Mouse (Mus musculus) urinary bladder, postnatal 4 days (tissue): ENCODE data around the gene Pikfyve.
"Not testable (repeated sequence)": the region's sequence is repeated elsewhere in the genome, so short reads cannot be mapped to it uniquely, and the experiment has no call there.

Experiments used
- DNase-seq, 2 experiments: peaks; one replicate each; pipeline ENCODE4 v3.0.0; 2021 to 2022; ENCODE audit warnings: low spot score in 2 of 2

Pikfyve gene

DNA sequence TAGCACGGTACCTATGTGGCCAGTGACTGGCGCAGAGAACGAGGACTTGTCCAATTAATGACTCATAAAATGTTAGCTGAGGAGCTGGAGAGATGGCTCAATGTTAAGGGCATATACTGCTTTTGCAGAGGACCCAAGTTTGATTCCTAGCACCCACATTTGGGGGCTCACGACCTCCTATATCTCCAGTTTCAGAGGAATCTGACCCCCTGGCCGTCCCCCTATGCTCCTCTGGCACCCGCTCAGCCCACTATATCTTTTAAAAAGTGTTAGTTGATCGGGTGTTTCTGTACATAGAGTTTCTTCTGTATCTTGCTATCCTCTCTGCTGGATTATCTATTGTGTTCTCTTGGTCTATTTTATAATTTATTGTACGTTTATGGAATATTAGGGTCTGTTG is 1.5 kb upstream of the Pikfyve start:
- DNase-seq: no peak

DNA sequence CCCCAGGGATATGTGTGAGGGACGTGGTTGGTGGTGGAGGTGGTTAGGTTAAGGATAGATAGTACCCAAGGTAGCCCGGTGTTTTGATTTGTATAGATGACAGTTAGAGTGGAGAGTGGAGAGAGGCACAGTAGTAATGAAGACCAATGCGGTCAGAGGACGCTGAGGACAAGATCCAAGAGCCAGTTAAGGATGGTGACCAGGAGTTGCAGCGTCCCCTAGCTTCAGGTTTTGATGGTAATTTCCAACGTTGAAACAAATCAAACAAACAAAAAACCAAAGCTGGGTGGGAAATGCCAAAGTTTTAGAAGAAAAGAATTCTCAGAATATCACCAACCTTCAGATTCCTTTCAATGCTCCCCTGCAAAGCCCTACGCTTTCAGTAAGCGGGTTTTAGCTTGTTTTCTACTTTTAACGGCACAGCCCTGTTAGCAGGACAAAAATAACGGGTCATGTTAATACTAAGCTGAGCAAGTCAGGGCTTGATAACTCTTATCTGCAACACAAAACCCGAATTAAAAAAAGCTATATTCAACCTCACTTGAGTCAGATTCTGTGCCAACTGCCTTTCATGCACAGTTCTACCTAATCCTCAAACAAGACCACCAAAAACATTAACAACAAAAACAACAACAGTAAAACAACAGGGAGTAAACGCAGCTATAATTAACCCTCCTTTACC is 818 bp upstream of the Pikfyve start:
- no peak for DNase-seq

DNA sequence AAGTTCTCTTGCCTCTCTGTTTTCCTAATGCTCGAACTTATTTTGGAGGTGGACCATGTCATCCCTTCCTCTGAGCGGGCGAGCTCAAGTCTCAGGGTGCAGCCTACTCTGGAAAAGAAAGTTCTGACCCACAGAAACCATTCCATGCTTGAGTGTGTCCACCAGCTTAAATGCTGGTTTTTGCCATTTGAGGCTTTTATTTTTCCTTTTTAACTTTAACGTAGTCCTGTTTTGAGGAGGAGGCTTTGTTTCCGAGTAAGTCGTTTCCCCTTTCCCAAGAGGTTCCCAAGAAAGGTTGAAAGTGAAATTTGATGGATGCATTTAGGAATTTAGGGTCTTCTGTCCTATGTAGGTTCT is 569 bp downstream of the Pikfyve start:
- no peak for DNase-seq

DNA sequence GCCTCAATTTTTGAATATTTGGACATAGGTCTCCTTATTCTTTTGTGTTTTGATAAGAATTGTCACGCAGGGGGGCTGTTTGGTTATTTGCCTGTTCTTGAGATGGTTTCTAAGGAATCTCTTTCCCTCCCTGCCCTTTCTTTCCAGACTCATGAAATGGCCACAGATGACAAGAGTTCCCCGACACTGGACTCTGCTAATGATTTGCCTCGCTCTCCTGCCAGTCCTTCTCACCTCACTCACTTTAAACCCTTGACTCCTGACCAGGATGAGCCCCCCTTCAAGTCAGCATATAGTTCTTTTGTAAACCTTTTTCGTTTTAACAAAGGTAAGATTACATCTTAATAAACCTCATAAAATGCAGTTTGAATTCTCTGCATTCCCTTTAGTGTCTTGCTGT is 3.7 kb downstream of the Pikfyve start:
- no peak for DNase-seq

DNA sequence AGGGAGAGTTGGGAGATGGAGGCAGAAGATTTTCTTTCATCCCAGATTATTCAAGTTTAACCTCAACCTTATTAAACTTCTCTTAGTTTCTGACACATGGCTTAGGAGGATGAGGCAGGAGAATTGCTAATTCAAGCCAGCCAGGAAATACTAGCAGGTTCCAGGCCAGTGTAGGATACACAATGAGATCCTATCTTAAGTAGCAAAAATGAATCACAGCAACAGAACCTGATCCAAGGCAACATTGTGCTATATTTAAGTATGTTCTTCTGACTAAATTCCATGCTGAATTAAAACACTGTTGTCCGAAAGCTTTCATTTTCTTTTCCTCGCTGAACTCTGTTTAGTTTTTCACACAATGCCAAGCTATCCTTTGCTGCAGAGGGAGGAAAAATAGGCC is 6.7 kb downstream of the Pikfyve start:
- DNase-seq: no peak

DNA sequence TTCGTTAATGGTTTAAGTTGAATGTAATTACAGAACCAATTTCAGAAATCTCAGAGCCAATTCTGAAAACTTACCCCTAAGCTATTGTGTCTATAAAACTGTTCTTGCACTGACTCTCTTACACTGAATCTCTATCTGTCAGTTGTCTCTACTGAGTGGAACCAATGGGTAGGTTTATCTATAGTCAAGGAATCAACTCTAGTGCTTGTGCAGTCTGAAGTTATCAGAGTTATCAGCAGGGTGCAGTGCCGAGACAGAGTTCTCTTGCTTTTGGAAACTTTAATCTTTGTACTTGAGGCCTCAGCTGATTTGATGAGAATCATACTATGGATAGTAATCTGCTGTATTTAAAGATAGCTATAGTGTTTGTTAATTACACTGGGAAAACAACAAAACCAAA is 11.9 kb downstream of the Pikfyve start:
- no peak for DNase-seq

DNA sequence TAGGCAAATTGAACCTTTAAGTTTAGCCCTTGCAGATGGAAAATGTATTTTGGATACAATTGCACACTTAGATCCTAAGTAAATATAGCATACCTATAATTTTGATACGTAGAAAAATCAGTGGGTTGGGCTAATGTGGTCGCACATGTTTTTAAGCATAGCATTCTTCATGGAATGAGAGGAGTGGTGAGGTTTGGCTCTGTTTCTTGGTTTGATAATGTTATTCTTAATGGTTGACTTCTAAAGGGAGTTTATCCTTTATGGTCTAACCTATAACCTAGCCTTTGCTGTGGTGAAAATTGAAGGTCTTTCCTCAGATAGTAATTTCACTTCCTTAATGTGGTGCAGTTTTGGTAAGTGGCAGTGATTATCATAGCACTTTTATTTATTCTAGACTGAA is 12.4 kb downstream of the Pikfyve start:
- no peak for DNase-seq

DNA sequence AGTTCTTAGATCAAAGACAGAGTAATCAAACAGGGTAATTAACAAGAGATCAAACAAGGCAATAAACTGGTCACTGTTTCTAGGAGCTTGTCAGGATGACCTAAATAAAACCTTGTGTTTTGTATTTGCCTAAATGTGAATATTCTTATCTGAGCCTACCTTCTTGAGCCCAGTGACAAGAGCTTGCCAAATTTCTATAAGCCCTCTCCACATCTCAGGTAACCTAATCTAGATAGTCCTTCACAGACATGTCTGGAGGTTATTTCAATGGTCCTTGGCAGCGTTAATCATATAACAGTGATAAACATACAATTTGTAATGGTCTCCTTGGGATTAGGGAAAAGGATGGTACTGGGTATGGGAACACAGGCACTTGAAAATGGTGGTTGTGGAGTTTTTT is 17.8 kb downstream of the Pikfyve start:
- DNase-seq: no peak

DNA sequence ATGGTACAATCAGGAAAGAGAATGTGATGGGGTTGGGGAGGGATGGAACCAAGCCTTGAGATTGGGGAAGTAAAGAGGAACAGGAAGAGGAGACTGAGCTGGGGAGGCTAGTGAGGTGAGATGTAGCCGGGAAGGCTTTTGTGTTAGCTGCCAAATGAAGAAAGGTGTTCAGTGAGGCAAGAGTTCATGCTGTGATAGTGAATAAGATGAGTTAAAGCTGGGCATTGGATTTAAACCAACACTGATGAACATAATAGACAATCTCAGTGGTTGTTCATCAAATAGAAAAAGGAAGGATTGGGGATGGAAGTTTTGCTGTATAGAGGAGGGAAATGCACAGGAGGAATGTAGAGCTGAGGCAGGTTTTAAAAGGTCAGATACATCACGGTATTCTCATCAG is 26.7 kb downstream of the Pikfyve start:
- no peak for DNase-seq

DNA sequence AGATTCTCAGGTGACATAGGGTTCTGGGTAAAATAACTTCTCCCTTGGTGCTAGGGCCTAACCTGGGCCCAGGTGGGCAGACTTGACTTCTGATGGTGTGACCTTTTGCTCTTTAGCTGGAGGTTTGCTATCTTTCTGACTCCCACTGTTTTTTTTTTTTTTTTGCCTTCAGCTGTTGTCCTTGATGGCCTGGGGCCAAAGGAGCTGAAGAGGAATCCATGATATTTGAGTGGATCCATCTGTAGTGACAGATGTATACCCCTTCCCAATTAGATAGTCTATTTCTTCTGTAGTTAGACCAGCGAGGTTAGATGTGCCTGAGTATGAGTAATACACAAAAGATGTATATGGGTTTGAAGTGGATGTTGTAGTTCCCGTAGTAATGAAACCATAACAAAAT is 31.1 kb downstream of the Pikfyve start:
- DNase-seq: no peak

DNA sequence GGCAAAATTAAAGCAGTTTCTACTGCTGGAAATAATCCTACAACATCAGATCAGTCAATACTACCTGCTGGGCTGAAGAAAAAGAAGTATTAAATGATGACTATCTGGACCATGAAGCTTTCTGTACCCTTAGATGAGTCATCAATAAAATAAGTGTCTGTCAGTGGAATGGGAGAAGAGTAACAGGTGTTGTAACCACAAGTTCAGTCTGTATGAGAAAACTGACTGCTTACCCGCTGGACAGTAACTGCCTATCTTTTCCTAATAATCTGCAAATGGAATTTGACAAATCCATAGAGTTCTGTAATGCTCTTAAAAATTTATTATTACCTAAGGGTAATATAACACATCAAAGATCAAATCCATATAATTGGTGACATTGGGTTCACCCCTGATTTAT is 31.5 kb downstream of the Pikfyve start:
- DNase-seq: no peak

DNA sequence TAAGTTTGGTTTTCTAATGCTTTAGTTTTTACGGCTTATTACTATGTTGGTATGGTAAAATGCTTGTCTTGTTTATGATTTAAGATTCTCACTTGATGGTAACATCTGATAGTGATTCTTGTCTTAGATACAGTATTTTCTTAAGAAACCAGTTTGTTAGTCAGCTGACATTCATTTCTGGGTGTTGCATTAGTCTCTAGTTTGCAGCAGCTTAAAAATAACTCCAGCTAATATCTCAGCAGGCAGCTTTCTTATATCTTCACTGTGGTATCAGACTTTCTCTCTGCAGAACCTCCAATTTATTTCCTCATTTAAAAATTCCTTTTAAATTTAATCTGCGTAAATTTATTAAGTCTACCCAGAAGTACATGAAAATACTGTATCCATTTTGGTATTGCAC is 37.2 kb downstream of the Pikfyve start:
- no peak for DNase-seq

DNA sequence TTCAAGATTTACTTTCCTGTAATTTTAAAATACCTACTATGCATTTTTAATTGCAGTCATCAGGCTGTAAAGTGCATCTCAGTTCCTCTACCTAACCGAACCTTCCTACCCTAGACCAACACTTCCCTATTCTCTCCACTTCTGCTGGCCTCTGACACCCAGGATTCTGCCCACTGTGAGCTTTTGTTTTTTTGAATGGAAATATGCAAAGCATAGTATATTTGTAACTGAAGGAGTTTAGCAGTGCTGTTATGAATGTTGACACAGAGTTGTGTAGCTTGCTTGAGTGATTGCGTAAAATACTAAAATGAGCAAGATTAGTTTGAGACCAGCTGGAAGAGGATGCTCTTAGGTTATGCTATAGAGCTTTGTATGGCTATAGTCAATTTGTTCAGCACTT is 41.2 kb downstream of the Pikfyve start:
- no peak for DNase-seq

DNA sequence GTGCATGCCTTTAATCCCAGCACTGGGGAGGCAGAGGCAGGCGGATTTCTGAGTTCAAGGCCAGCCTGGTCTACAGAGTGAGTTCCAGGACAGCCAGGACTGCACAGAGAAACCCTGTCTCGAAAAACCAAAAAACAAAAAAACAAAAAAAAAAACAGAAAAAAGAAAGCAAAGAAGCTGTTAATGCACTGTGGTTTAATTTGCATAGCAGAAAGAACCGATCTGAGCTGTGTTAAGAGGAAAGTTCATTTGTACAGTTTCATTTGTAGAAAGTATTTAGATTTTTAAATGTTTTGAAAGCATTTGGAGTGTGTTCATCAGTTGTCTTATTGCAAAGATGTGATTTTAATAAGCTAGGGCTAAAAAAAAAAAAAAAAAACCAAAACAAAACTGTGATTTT is 43.3 kb downstream of the Pikfyve start:
- DNase-seq: not testable (repeated sequence)

DNA sequence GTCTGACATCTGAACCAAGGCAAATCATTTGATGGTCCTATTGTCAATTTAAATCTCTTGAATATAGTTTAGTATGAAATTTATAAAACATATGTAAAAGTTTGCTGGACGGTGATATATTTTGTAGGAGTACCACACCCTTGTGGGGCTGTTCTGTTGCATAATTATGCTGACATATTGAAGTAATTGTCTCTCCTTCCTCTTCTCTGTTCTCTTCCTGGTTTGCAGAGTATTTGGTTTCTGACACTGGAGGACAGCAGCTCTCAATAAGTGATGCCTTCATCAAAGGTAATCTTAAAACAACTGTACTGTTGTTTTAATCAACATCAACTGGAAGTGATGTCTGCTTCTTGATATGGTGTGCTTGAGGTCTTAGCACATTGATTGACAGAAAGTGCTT is 44.1 kb downstream of the Pikfyve start:
- DNase-seq: no peak

DNA sequence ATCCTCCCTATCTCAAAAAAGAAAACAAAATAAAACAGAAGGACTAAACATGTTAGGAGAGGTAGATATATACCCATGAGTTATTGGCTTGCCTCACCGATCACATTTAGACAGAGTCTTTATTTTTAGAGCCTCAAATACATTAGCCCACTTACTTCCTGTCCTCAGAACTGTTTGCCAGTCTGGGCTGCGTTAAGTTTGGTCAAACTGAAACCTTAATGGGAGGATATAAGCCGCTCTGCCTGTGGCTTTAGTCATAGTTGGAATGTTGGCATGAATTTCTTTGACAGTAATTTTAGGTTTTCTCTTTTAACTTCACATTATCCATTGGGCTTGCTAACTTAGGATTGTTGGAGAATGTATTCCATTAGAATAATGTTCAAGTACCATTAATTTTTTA is 51.2 kb downstream of the Pikfyve start:
- no peak for DNase-seq

DNA sequence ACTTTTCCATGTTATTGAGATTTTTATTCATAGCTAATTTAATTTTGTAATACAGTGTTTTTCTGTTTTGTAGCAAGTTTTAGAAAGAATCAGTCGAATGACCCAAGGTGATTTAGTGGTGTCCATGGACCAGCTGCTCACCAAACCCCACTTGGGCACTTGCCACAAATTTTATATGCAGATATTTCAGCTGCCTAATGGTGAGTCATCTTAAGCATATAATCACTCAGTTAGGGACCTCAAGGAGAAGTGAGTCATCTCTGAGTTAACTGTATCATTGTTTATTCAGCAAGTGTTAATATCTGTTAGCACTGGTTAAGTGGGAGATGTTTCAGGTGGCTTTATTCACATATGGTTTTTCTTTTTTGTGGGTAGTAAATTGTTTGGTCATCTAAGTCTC is 59.2 kb downstream of the Pikfyve start:
- no peak for DNase-seq

DNA sequence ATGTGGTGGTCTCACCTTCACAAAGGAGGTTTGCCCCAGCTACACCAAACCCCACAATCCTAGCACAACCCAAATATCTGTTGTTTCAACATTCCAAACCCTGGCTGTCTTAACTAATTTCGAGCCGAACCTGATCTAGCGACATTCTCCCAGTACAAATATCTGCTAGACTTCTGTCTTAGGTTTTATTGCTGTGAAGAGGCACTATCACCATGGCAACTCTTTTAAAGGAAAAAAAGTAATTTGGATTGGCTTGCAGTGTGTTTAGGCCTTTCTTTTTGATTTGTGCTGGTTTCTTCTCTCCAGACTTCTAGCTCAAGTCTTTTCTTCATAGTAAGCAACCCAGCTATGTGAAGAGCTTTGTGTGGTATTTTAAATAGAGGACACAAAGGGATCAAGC is 94.0 kb downstream of the Pikfyve start:
- no peak for DNase-seq

DNA sequence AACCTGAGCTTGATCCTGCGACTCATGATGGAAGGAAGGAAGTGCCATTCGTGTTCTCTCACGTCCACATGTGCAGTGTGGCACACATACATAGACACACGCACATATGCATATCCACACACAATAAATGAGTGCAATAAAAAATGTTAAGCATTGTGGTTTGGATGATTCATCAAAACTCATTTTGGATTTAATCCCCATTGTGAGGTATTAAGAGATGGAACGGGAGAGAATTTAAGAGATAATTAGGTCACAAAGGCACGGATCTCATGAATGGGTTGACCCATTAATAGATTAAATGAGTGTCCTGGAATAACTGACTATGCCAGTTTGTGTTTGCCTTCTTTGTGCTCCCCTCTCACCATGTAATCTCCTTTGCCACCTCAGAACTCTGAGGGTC is 95.3 kb downstream of the Pikfyve start, which contains the start of gene Pth2r:
Gene Pth2r, plus strand, starts transcription at position 301 of the 400 bp plus-strand sequence.
- DNase-seq: no peak

DNA sequence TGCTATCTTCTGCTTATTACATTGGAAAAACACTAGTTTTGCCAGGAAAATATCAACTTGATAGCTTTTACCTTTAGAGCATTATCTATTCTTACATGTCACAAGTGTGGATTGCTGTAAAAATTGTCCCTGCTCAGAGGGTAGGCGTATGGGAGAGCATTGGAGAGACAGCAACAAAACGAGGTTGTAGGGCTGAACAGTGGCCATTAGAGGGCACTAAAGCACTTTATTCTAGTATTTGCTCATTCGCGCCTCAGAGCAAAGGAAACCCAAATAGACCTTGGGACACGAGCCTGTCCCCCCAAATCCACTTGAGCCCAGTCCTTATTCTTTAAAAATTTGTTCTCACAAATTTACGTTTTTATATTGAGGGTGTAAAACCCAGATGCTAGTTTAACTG is 96.3 kb downstream of the Pikfyve start:
- no peak for DNase-seq

DNA sequence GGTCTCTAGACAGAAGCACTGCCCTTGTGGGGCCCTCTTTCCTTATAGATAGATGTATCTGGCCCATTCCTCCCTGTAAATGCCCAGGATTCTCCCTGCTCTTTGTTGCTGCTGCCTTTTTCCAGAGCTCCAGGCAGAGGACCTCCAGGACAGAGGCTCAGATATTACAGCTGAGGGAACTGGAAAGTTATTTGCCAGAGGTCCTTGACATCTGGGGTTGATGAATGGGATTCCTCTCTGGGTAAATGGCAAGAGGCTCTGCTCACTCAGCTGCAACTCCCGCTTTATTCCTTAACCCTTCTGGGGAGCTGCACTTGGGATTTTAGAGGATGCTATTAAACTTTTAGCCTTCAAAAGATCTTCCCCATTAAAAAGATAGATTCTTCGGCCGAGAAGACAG is 122.0 kb downstream of the Pikfyve start:
- DNase-seq: no peak

DNA sequence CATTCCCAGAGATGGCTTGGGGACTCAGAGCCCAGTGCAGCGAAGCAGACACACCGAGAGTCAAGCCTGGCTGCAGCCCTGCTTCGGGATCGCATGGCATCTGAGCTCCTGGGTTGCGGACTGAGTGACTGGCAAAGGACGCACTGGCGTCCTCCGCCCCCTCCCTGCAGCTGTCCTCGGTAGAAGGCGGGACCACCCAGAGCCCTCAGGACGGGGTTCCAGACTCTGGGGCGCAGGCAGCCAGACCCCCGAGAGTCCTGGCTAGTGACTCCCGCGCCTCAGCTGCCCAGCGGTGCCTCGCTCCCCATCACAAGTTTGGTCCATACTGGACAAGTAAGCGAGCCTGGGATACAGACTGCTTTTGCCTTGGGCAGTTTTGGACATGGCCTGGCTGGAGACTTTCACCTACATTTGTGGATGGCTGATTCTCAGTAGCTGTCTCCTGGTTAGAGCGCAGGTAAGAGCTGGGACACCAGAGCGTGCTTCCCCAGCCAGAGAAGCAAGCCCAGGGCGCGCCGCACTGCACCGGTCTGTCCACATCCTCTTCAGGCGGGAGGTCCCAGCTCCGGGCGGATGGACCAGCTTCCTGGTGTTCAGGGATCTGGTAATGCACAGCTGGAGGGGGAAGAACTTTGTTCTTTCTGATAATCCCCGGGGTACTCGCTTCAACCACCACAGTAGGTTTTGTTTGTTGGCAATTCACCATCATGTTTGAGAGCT is 124.9 kb downstream of the Pikfyve start:
- DNase-seq: no peak

DNA sequence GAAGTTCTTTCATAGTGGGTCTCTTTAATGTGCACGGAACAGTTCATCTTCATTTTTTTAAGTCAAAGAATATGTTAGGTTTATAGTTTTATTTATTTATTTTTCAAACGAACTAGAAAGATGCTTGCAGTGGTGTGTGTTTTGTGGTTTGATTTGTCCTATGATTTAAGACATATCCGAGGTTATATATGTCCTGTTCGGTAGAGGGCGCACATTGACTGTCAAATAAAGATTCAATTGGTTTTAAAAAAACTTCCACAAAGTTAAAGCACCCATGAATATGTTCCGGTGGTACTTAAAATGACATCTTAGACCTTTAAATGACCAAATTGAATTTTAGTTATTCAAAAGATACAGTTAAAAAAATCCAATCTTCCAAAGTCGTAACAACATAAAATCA is 125.6 kb downstream of the Pikfyve start:
- no peak for DNase-seq

DNA sequence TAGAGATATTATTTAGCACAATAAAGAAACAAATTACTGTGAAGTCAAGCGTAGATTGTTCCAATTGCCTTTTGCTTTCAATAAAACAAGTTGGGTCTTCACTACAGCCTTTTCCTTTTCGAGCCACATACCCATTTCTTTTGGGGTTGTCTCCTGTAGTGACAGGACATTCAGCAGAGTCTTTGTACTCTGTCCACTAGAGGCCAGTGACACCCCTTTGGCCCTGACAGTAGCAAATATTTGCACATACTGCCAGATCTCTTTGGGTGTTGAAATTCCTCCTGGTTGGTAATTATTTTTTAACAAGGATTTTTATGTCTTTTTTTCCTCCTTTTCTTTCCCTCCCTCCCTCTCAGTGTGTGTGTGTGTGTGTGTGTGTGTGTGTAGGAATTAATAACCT is 126.4 kb downstream of the Pikfyve start:
- no peak for DNase-seq
